Mouse (Mus musculus) neural tube, embryonic 14.5 days (tissue): ENCODE data around the gene Hist2h3c1. TPM values are rescaled to one million over a fixed set of nuclear protein-coding genes. Genes with fewer than 3 reads are reported as not detected.
"Not testable (repeated sequence)": the region's sequence is repeated elsewhere in the genome, so short reads cannot be mapped to it uniquely, and the experiment has no call there.

ENCODE experiments used
- ATAC-seq: fragments of 200-750 bp; cut with Nextera tagmentation; 2 replicates; pipeline ENCODE4 v1.8.0; 2017; ENCODE audit warnings: low read depth, mild to moderate bottlenecking, moderate TSS enrichment, moderate library complexity
- H3K27ac ChIP-seq: fragments of 300-500 bp; sonication (generic); 2 replicates; pipeline ENCODE4 v1.5.1; 2014; ENCODE audit warnings: low read depth, mild to moderate bottlenecking, control low read depth, low read length, moderate library complexity, mixed read lengths
- H3K27me3 ChIP-seq: fragments of 300-500 bp; sonication (generic); 2 replicates; pipeline ENCODE4 v1.6.1; 2014; ENCODE audit warnings: low read length; ENCODE audit not compliant: control insufficient read depth, insufficient read depth
- H3K36me3 ChIP-seq: fragments of 300-500 bp; sonication (generic); 2 replicates; pipeline ENCODE4 v1.6.1; 2014; ENCODE audit warnings: low read length, mixed read lengths; ENCODE audit not compliant: control insufficient read depth, insufficient read depth
- H3K4me1 ChIP-seq: fragments of 300-500 bp; sonication (generic); 2 replicates; pipeline ENCODE4 v1.6.1; 2014; ENCODE audit warnings: low read length; ENCODE audit not compliant: control insufficient read depth, insufficient read depth
- H3K4me2 ChIP-seq: fragments of 300-500 bp; sonication (generic); 2 replicates; pipeline ENCODE4 v1.6.1; 2014; ENCODE audit warnings: mild to moderate bottlenecking, low read depth, low read length, control low read depth
- H3K4me3 ChIP-seq: fragments of 300-500 bp; sonication (generic); 2 replicates; pipeline ENCODE4 v1.5.1; 2014; ENCODE audit warnings: low read depth, low read length, control low read depth, mixed read lengths
- H3K9ac ChIP-seq: fragments of 300-500 bp; sonication (generic); replicated peaks from 2 replicates; pipeline ENCODE4 v1.6.1; 2014; ENCODE audit warnings: low read depth, mild to moderate bottlenecking, control low read depth, low read length, mixed read lengths
- H3K9me3 ChIP-seq: fragments of 300-500 bp; sonication (generic); 2 replicates; pipeline ENCODE4 v1.6.1; 2016; ENCODE audit warnings: low read length; ENCODE audit not compliant: control insufficient read depth
- WGBS: fragments of 180-500 bp; shearing (Covaris S2); extraction: QIAGEN DNeasy Blood & Tissue Kit; methylation state at CpG from one replicate; pipeline ENCODE4 v1.1.7; 2014; 5-methylcytosine and 5-hydroxymethylcytosine counted together
- polyA plus RNA-seq: library from polyadenylated mRNA; unstranded; fragments of >200 nt; fragmentation: Nextera tagmentation; extraction: Ambion mirVana; gene quantifications from 2 replicates; pipeline ENCODE4 v1.2.1, GENCODE M21; 2014

The Hist2h3c1 gene
- polyA plus RNA-seq = 0.18 and 0.67 TPM in 2 replicates

- H3K36me3 ChIP-seq, H3K4me1 ChIP-seq, H3K9me3 ChIP-seq, H3K27ac ChIP-seq, H3K27me3 ChIP-seq, H3K9ac ChIP-seq: not testable (repeated sequence)
- Histone ChIP-seq H3K4me3 (peak within 1 kb of the TSS; percentile 24), H3K4me2 (peak within 1 kb of the TSS; percentile 32; the same call in 1 of the 2 replicates)
- no CpG with 5 or more reads among the region's 47 CpGs for WGBS
- ATAC-seq = peak; percentile 86
These were observed at the start of gene Hist2h3c1 for GRCm38 (mm10) chr3:96246427-96246856. TSS of gene Hist2h3c1 (plus strand) at chr3:96246685.

- H3K4me1 ChIP-seq = peaks cover 11% of the 10 kb centered on the region; the same call in 1 of the 2 replicates
- H3K36me3 ChIP-seq = peaks cover 14% of the 10 kb centered on the region; the same call in 1 of the 2 replicates
- H3K9me3 ChIP-seq = no peaks in the 10 kb centered on the region
- peak overlapping the region; percentile 72 for H3K4me3 ChIP-seq
- under 1% methylated on average over 50 of the region's 50 CpGs for WGBS
- peak overlapping the region; percentile 98 for H3K27ac ChIP-seq
- H3K27me3 ChIP-seq = no peaks in the 10 kb centered on the region
- ATAC-seq = peak; percentile 95
- H3K9ac ChIP-seq = peak overlapping the region; percentile 92
- peak overlapping the region; percentile 95 for H3K4me2 ChIP-seq
These were observed 49.2 kb upstream of the Hist2h3c1 start for GRCm38 (mm10) chr3:96197129-96197749.

- Histone ChIP-seq H3K4me1 (peaks cover 11% of the 10 kb centered on the region; the same call in 1 of the 2 replicates), H3K9me3 (no peaks in the 10 kb centered on the region), H3K9ac (peak overlapping the region; percentile 42), H3K27ac (peak overlapping the region; percentile 55; the same call in 1 of the 2 replicates), H3K4me2 (peak overlapping the region; percentile 95), H3K27me3 (no peaks in the 10 kb centered on the region), H3K36me3 (peaks cover 7% of the 10 kb centered on the region; the same call in 1 of the 2 replicates), H3K4me3 (peak overlapping the region; percentile 72)
- WGBS = 1% methylated on average over 5 of the region's 6 CpGs
- peak; percentile 36; the same call in 1 of the 2 replicates for ATAC-seq
These were observed 48.3 kb upstream of the Hist2h3c1 start for GRCm38 (mm10) chr3:96198181-96198580.

- H3K9ac ChIP-seq, H3K27me3 ChIP-seq, H3K36me3 ChIP-seq, H3K4me2 ChIP-seq, H3K27ac ChIP-seq, H3K9me3 ChIP-seq, ATAC-seq, H3K4me3 ChIP-seq: not testable (repeated sequence)
- 79% methylated on average over 3 of the region's 8 CpGs for WGBS
- peaks cover 11% of the 10 kb centered on the region; the same call in 1 of the 2 replicates for H3K4me1 ChIP-seq
These were observed 47.8 kb upstream of the Hist2h3c1 start for GRCm38 (mm10) chr3:96198601-96199251.

- H3K27ac ChIP-seq = no peak overlapping the region
- WGBS = 79% methylated on average over 2 of the region's 2 CpGs
- no peaks in the 10 kb centered on the region for H3K9me3 ChIP-seq
- H3K4me2 ChIP-seq = no peak overlapping the region
- no peaks in the 10 kb centered on the region for H3K27me3 ChIP-seq
- H3K4me1 ChIP-seq = peaks cover 11% of the 10 kb centered on the region; the same call in 1 of the 2 replicates
- ATAC-seq = no peak
- H3K9ac ChIP-seq = no peak overlapping the region
- H3K4me3 ChIP-seq = no peak overlapping the region
- H3K36me3 ChIP-seq = no peaks in the 10 kb centered on the region
These were observed 46.8 kb upstream of the Hist2h3c1 start for GRCm38 (mm10) chr3:96199731-96200130.

- Histone ChIP-seq H3K27ac (no peak overlapping the region), H3K36me3 (no peaks in the 10 kb centered on the region), H3K4me3 (no peak overlapping the region), H3K9me3 (no peaks in the 10 kb centered on the region), H3K4me1 (no peaks in the 10 kb centered on the region), H3K9ac (no peak overlapping the region), H3K27me3 (no peaks in the 10 kb centered on the region), H3K4me2 (no peak overlapping the region)
- no peak for ATAC-seq
- 88% methylated on average over 3 of the region's 3 CpGs for WGBS
These were observed 38.7 kb upstream of the Hist2h3c1 start for GRCm38 (mm10) chr3:96207819-96208218.

- WGBS = 32% methylated on average over 15 of the region's 15 CpGs
- no peak overlapping the region for H3K9ac ChIP-seq
- H3K4me2 ChIP-seq = no peak overlapping the region
- no peaks in the 10 kb centered on the region for H3K4me1 ChIP-seq
- ATAC-seq = no peak
- no peak overlapping the region for H3K27ac ChIP-seq
- H3K27me3 ChIP-seq = no peaks in the 10 kb centered on the region
- H3K9me3 ChIP-seq = no peaks in the 10 kb centered on the region
- no peak overlapping the region for H3K4me3 ChIP-seq
- H3K36me3 ChIP-seq = no peaks in the 10 kb centered on the region
These were observed 37.2 kb upstream of the Hist2h3c1 start for GRCm38 (mm10) chr3:96209242-96209641.

GRCm38 (mm10) chr3:96219191-96219641 lies 27.3 kb upstream of the Hist2h3c1 start:
- peak overlapping the region; percentile 95 for H3K27ac ChIP-seq
- H3K4me3 ChIP-seq = peak overlapping the region; percentile 48
- H3K36me3 ChIP-seq = no peaks in the 10 kb centered on the region
- no peaks in the 10 kb centered on the region for H3K9me3 ChIP-seq
- H3K9ac ChIP-seq = peak overlapping the region; percentile 50
- peak; percentile 40 for ATAC-seq
- H3K4me1 ChIP-seq = peaks cover 13% of the 10 kb centered on the region
- H3K4me2 ChIP-seq = peak overlapping the region; percentile 83
- 0% methylated on average over 12 of the region's 12 CpGs for WGBS
- H3K27me3 ChIP-seq = no peaks in the 10 kb centered on the region

- peak within 1 kb of the TSS; percentile 48 for H3K4me3 ChIP-seq
- no peaks in the 10 kb centered on the region for H3K27me3 ChIP-seq
- peak within 1 kb of the TSS; percentile 95 for H3K27ac ChIP-seq
- peak within 1 kb of the TSS; percentile 83 for H3K4me2 ChIP-seq
- ATAC-seq = peak; percentile 92
- H3K9me3 ChIP-seq = no peaks in the 10 kb centered on the region
- WGBS = under 1% methylated on average over 37 of the region's 37 CpGs
- H3K4me1 ChIP-seq = peaks cover 13% of the 10 kb centered on the region
- H3K9ac ChIP-seq = peak within 1 kb of the TSS; percentile 54
- H3K36me3 ChIP-seq = no peaks in the 10 kb centered on the region
These were observed 26.8 kb upstream of the Hist2h3c1 start, which contains the start of the genes Bola1 and Hist2h2ab for GRCm38 (mm10) chr3:96219661-96220130. TSS of gene Bola1 (minus strand) at chr3:96219709. TSS of gene Hist2h2ab (plus strand) at chr3:96219865.
